Mouse (Mus musculus) small intestine, adult 2 months (tissue): Measurements from ENCODE around the gene Rfx5. TPM values are rescaled to one million over a fixed set of nuclear protein-coding genes. Genes with fewer than 3 reads are reported as not detected.
A peak's percentile ranks its signal among the peaks of the same experiment; 100 is the strongest.
"Not testable (repeated sequence)": the region's sequence is repeated elsewhere in the genome, so short reads cannot be mapped to it uniquely, and the experiment has no call there.

Source experiments
- H3K27ac ChIP-seq: fragments of 200-500 bp; 2 replicates; pipeline ENCODE4 v1.5.1; 2012; ENCODE audit warnings: low read depth, low read length, control low read depth, inconsistent platforms; ENCODE audit not compliant: insufficient read depth
- H3K27me3 ChIP-seq: fragments of 200-500 bp; 2 replicates; pipeline ENCODE4 v1.6.1; 2012; ENCODE audit warnings: mild to moderate bottlenecking, moderate library complexity, low read length, inconsistent platforms; ENCODE audit not compliant: control insufficient read depth, insufficient read depth
- H3K36me3 ChIP-seq: fragments of 200-500 bp; 2 replicates; pipeline ENCODE4 v1.6.1; 2012; ENCODE audit warnings: mild to moderate bottlenecking, low read length, control low read depth, inconsistent platforms; ENCODE audit not compliant: control insufficient read depth, insufficient read depth
- H3K4me1 ChIP-seq: fragments of 200-500 bp; 2 replicates; pipeline ENCODE4 v1.6.1; 2012; ENCODE audit warnings: low read length, inconsistent platforms, mixed read lengths; ENCODE audit not compliant: control insufficient read depth, insufficient read depth, insufficient read length
- H3K4me3 ChIP-seq: fragments of 200-500 bp; 2 replicates; pipeline ENCODE4 v1.5.1; 2012; ENCODE audit warnings: low read depth, mild to moderate bottlenecking, control low read depth, inconsistent platforms, low read length, moderate library complexity
- CTCF ChIP-seq: fragments of 200-500 bp; IDR thresholded peaks from 2 replicates; pipeline ENCODE4 v1.5.1; 2012; ENCODE audit warnings: low read depth, mild to moderate bottlenecking, control low read depth, inconsistent platforms, low read length, moderate library complexity, mixed read lengths; ENCODE audit not compliant: insufficient replicate concordance, insufficient read length; ENCODE audit errors: extremely low read depth
- POLR2A ChIP-seq: fragments of 200-500 bp; IDR thresholded peaks from 2 replicates; pipeline ENCODE4 v1.6.1; 2012; ENCODE audit warnings: low read depth, mild to moderate bottlenecking, control low read depth, inconsistent platforms, low read length, moderate library complexity
- WGBS: fragments of 180-500 bp; shearing (Covaris S2); methylation state at CpG from one replicate; pipeline ENCODE4 v1.1.7; 2018; 5-methylcytosine and 5-hydroxymethylcytosine counted together
- polyA plus RNA-seq: library from polyadenylated mRNA; depleted of rRNA; stranded (reverse); fragments of >200 nt; gene quantifications from 2 replicates; pipeline ENCODE4 v1.2.3, GENCODE M21; 2012

Rfx5 gene
- polyA plus RNA-seq, 1 experiment = 5.7 TPM

- H3K36me3 ChIP-seq = 0 out of 2 replicates have a peak, but pooled peaks cover 1% of the 10 kb centered on the region
- no peaks in the 10 kb centered on the region for H3K27me3 ChIP-seq
- H3K4me3 ChIP-seq = peak within 1 kb of the TSS; percentile 65
- TF ChIP-seq CTCF (no peak), POLR2A (peak; percentile 85)
- H3K27ac ChIP-seq = peak within 1 kb of the TSS; percentile 74
- H3K4me1 ChIP-seq = peaks cover 9% of the 10 kb centered on the region
- 2% methylated on average over 16 of the region's 16 CpGs for WGBS
Measured at GRCm38 (mm10) chr3:94932809-94933564, 20.9 kb upstream of the Rfx5 start, which contains the start of gene Selenbp1. Selenbp1 (plus strand) TSS chr3:94933056.

- WGBS = no CpG with 5 or more reads among the region's 2 CpGs
- H3K4me3 ChIP-seq = peak overlapping the region; percentile 65; the same call in 1 of the 2 replicates
- H3K36me3 ChIP-seq, H3K4me1 ChIP-seq, H3K27ac ChIP-seq, H3K27me3 ChIP-seq: not testable (repeated sequence)
Measured at GRCm38 (mm10) chr3:94933604-94934003, 20.3 kb upstream of the Rfx5 start.

GRCm38 (mm10) chr3:94934564-94934963 is 19.3 kb upstream of the Rfx5 start:
- WGBS = 96% methylated on average over 3 of the region's 3 CpGs
- H3K27ac ChIP-seq, H3K4me1 ChIP-seq, H3K36me3 ChIP-seq, H3K4me3 ChIP-seq, H3K27me3 ChIP-seq: not testable (repeated sequence)

- not testable (repeated sequence) for H3K27me3 ChIP-seq, H3K4me3 ChIP-seq, H3K27ac ChIP-seq, H3K4me1 ChIP-seq, H3K36me3 ChIP-seq
- 78% methylated on average over 3 of the region's 3 CpGs for WGBS
Measured at GRCm38 (mm10) chr3:94935332-94935731, 18.5 kb upstream of the Rfx5 start.

GRCm38 (mm10) chr3:94936147-94936546 is 17.7 kb upstream of the Rfx5 start:
- H3K4me3 ChIP-seq, H3K27ac ChIP-seq, H3K27me3 ChIP-seq, H3K4me1 ChIP-seq, H3K36me3 ChIP-seq: not testable (repeated sequence)
- 88% methylated on average over 5 of the region's 5 CpGs for WGBS

- H3K4me3 ChIP-seq, H3K4me1 ChIP-seq, H3K27ac ChIP-seq, H3K36me3 ChIP-seq, H3K27me3 ChIP-seq: not testable (repeated sequence)
- 95% methylated on average over 7 of the region's 7 CpGs for WGBS
Measured at GRCm38 (mm10) chr3:94937194-94937593, 16.7 kb upstream of the Rfx5 start.

- WGBS = 85% methylated on average over 9 of the region's 9 CpGs
- H3K27me3 ChIP-seq, H3K27ac ChIP-seq, H3K4me3 ChIP-seq, H3K36me3 ChIP-seq, H3K4me1 ChIP-seq: not testable (repeated sequence)
Measured at GRCm38 (mm10) chr3:94940033-94940432, 13.8 kb upstream of the Rfx5 start.

GRCm38 (mm10) chr3:94942211-94942967 is 11.5 kb upstream of the Rfx5 start:
- WGBS = 70% methylated on average over 9 of the region's 9 CpGs
- not testable (repeated sequence) for H3K36me3 ChIP-seq, H3K27ac ChIP-seq, H3K4me3 ChIP-seq, H3K27me3 ChIP-seq, H3K4me1 ChIP-seq
